Mouse (Mus musculus) hindbrain, embryonic 10.5 days (tissue): ENCODE data around the gene Ube2i. TPM values are rescaled to one million over a fixed set of nuclear protein-coding genes. Genes with fewer than 3 reads are reported as not detected.

Experiments used
- DNase-seq: peaks from one replicate; pipeline ENCODE4 v3.0.0-alpha.2; 2017; ENCODE audit warnings: low spot score
- H3K27ac ChIP-seq: fragments of 300-500 bp; sonication (generic); 2 replicates; pipeline ENCODE4 v1.5.1; 2016; ENCODE audit warnings: mild to moderate bottlenecking, moderate library complexity
- H3K27me3 ChIP-seq: fragments of 300-500 bp; sonication (generic); 2 replicates; pipeline ENCODE4 v1.6.1; 2016; ENCODE audit warnings: mild to moderate bottlenecking; ENCODE audit not compliant: poor library complexity, insufficient read depth, severe bottlenecking
- H3K36me3 ChIP-seq: fragments of 300-500 bp; sonication (generic); 2 replicates; pipeline ENCODE4 v1.6.1; 2016; ENCODE audit warnings: mild to moderate bottlenecking, moderate library complexity
- H3K4me1 ChIP-seq: fragments of 300-500 bp; sonication (generic); replicated peaks from 2 replicates; pipeline ENCODE4 v1.6.1; 2016; ENCODE audit warnings: mild to moderate bottlenecking
- H3K4me3 ChIP-seq: fragments of 300-500 bp; sonication (generic); 2 replicates; pipeline ENCODE4 v1.5.1; 2016; ENCODE audit warnings: mild to moderate bottlenecking, moderate library complexity
- H3K9me3 ChIP-seq: fragments of 300-500 bp; sonication (generic); 2 replicates; pipeline ENCODE4 v1.6.1; 2016; ENCODE audit warnings: mild to moderate bottlenecking, moderate library complexity
- WGBS: fragments of 180-500 bp; shearing (Covaris S2); methylation state at CpG from one replicate; pipeline ENCODE4 v1.1.7; 2016; 5-methylcytosine and 5-hydroxymethylcytosine counted together
- polyA plus RNA-seq: library from polyadenylated mRNA; unstranded; fragments of >200 nt; fragmentation: Nextera tagmentation; extraction: Ambion mirVana; gene quantifications from 2 replicates; pipeline ENCODE4 v1.2.1, GENCODE M21; 2016

Gene Ube2i
- polyA plus RNA-seq, result 862 and 894 TPM in 2 replicates

- Histone ChIP-seq H3K4me3 (peak within 1 kb of the TSS; percentile 96), H3K9me3 (no peaks in the 10 kb centered on the region), H3K4me1 (peaks cover 39% of the 10 kb centered on the region), H3K27ac (peak within 1 kb of the TSS; percentile 100), H3K27me3 (no peaks in the 10 kb centered on the region), H3K36me3 (peaks cover 23% of the 10 kb centered on the region)
- DNase-seq, result no peak
- 85% methylated on average over 9 of the region's 9 CpGs for WGBS
Measured at GRCm38 (mm10) chr17:25274571-25275346, at the start of gene Ube2i. Gene Ube2i, minus strand, starts transcription at chr17:25274622.

DNA sequence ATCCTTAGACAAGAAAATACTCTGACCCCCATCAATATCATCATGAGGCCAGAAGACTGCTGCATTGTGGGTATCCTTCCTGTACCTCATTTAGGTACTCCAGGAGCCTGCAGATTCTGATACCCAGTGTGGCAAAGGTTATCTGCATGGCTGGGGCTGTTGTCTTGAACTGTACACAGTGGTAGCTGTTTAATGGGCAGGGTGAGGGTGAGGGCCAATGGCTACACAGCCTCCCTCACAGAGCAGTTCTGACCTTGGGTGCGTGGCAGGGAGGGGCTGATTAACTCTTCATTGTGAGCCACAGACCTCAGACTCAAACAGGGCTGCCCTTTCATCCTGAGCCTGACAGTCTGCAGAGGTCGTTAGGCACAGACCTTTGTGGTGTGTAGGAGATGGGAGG, 48.5 kb upstream of the Ube2i start:
- no peaks in the 10 kb centered on the region for H3K36me3 ChIP-seq
- H3K4me3 ChIP-seq, result no peak overlapping the region
- H3K27ac ChIP-seq, result no peak overlapping the region
- H3K27me3 ChIP-seq, result peaks cover 2% of the 10 kb centered on the region; the same call in 1 of the 2 replicates
- no peaks in the 10 kb centered on the region for H3K9me3 ChIP-seq
- no peak for DNase-seq
- peaks cover 4% of the 10 kb centered on the region; the same call in 1 of the 2 replicates for H3K4me1 ChIP-seq
- 40% methylated on average over 2 of the region's 2 CpGs for WGBS

- Histone ChIP-seq H3K4me1 (peaks cover 4% of the 10 kb centered on the region; the same call in 1 of the 2 replicates), H3K27me3 (peaks cover 2% of the 10 kb centered on the region; the same call in 1 of the 2 replicates), H3K36me3 (no peaks in the 10 kb centered on the region), H3K27ac (no peak overlapping the region), H3K4me3 (no peak overlapping the region), H3K9me3 (no peaks in the 10 kb centered on the region)
- DNase-seq, result no peak
- 93% methylated on average over 8 of the region's 8 CpGs for WGBS
Measured at GRCm38 (mm10) chr17:25320819-25321218, 46.4 kb upstream of the Ube2i start.

GRCm38 (mm10) chr17:25318354-25318753, 43.9 kb upstream of the Ube2i start, which contains the start of gene Prss29:
Gene Prss29, plus strand, starts transcription at chr17:25318654.
- Histone ChIP-seq H3K27ac (no peak within 1 kb of the TSS), H3K4me1 (peaks cover 4% of the 10 kb centered on the region; the same call in 1 of the 2 replicates), H3K9me3 (no peaks in the 10 kb centered on the region), H3K27me3 (peaks cover 2% of the 10 kb centered on the region; the same call in 1 of the 2 replicates), H3K4me3 (no peak within 1 kb of the TSS), H3K36me3 (no peaks in the 10 kb centered on the region)
- DNase-seq, result no peak
- 77% methylated on average over 5 of the region's 5 CpGs for WGBS

DNA sequence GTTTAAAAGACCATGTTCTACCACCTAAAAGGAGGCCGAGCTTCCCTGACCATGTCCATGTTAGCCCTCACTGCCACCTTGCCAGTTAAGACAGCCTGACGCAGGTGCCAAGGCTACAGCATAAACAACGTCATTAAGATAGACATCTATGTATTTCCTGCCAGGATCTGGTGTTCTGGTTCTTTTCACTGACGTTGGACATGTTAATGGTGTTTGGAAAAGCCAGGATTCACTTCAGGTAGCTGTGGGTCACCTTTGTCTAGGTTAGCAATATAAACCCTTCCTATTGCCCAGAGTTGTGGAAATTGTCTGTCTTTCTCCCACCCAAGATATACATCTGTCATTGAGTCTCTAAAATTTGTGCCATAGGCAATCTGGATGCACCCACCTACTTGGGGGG, 33.9 kb upstream of the Ube2i start, which contains the start of gene Prss28:
Gene Prss28 (plus strand): TSS at position 301 of the 400 bp plus-strand sequence.
- Histone ChIP-seq H3K9me3 (no peaks in the 10 kb centered on the region), H3K4me3 (no peak within 1 kb of the TSS), H3K36me3 (no peaks in the 10 kb centered on the region), H3K27me3 (no peaks in the 10 kb centered on the region), H3K27ac (no peak within 1 kb of the TSS), H3K4me1 (no peaks in the 10 kb centered on the region)
- DNase-seq, result no peak
- WGBS, result 86% methylated on average over 4 of the region's 4 CpGs

DNA sequence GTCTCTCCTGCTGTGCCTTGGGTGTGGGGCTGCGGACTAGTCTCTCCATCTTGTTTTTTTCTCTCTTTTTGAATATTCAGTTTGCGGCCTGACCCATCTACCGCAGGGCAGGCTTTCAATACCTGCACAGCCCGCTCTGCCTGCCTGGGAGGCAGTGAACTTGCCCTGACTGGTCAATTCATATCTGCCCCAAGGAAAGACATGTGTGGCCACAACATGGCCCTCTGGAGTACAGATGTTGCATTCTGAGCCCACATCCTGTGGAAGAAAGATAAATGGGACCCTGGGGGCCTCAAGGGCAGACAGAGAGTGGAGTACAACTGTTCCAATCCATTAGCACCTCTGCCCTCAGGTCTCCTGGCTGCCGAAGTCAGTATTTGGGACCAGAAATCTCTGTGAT, 23.7 kb upstream of the Ube2i start, which contains the start of gene Prss34:
Gene Prss34 (plus strand): TSS at position 301 of the 400 bp plus-strand sequence.
- no peaks in the 10 kb centered on the region for H3K4me1 ChIP-seq

GRCm38 (mm10) chr17:25294111-25294510, 19.7 kb upstream of the Ube2i start:
- H3K4me3 ChIP-seq, result no peak overlapping the region
- H3K9me3 ChIP-seq, result no peaks in the 10 kb centered on the region
- 44% methylated on average over 1 of the region's 1 CpGs for WGBS
- no peaks in the 10 kb centered on the region for H3K27me3 ChIP-seq
- no peaks in the 10 kb centered on the region for H3K4me1 ChIP-seq
- H3K36me3 ChIP-seq, result no peaks in the 10 kb centered on the region
- DNase-seq, result no peak
- H3K27ac ChIP-seq, result no peak overlapping the region

More for the DNA sequence above, 23.7 kb upstream of the Ube2i start, which contains the start of gene Prss34:
- H3K27me3 ChIP-seq, result no peaks in the 10 kb centered on the region
- no peak within 1 kb of the TSS for H3K4me3 ChIP-seq
- DNase-seq, result no peak
- H3K27ac ChIP-seq, result no peak within 1 kb of the TSS
- 90% methylated on average over 5 of the region's 5 CpGs for WGBS
- no peaks in the 10 kb centered on the region for H3K36me3 ChIP-seq
- H3K9me3 ChIP-seq, result no peaks in the 10 kb centered on the region

DNA sequence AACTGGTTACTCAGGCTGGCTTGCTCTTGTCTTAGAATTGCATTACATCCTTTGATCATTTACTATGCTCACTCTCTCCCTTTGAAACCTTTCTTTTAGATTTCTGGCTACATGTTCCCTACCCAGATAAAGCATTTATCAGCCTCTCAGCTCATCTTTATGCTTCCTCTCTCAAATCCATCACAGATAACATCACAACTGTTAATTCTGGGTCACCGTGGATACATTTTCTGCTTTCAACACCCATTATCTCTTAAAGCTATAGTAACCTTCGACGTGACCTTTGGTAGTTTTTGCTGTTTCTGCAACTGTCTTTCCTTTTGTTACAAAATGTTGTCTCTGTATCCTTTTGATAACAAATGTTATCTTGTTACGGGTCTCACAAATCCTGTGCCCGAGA, 19.1 kb upstream of the Ube2i start:
- Histone ChIP-seq H3K27ac (no peak overlapping the region), H3K4me3 (no peak overlapping the region), H3K27me3 (no peaks in the 10 kb centered on the region), H3K36me3 (no peaks in the 10 kb centered on the region), H3K9me3 (no peaks in the 10 kb centered on the region), H3K4me1 (no peaks in the 10 kb centered on the region)
- WGBS, result 84% methylated on average over 5 of the region's 5 CpGs
- no peak for DNase-seq

- Histone ChIP-seq H3K4me3 (no peak overlapping the region), H3K9me3 (no peaks in the 10 kb centered on the region), H3K27me3 (no peaks in the 10 kb centered on the region), H3K4me1 (no peaks in the 10 kb centered on the region), H3K27ac (no peak overlapping the region), H3K36me3 (no peaks in the 10 kb centered on the region)
- 26% methylated on average over 4 of the region's 4 CpGs for WGBS
- no peak for DNase-seq
Measured at GRCm38 (mm10) chr17:25290411-25290810, 16.0 kb upstream of the Ube2i start.

GRCm38 (mm10) chr17:25288842-25289241, 14.4 kb upstream of the Ube2i start:
- Histone ChIP-seq H3K36me3 (no peaks in the 10 kb centered on the region), H3K4me3 (no peak overlapping the region), H3K27me3 (no peaks in the 10 kb centered on the region), H3K27ac (no peak overlapping the region), H3K9me3 (no peaks in the 10 kb centered on the region), H3K4me1 (no peaks in the 10 kb centered on the region)
- 24% methylated on average over 4 of the region's 4 CpGs for WGBS
- peak; percentile 45 for DNase-seq

- H3K27ac ChIP-seq, result no peak overlapping the region
- H3K9me3 ChIP-seq, result no peaks in the 10 kb centered on the region
- no peaks in the 10 kb centered on the region for H3K36me3 ChIP-seq
- WGBS, result 26% methylated on average over 3 of the region's 3 CpGs
- no peaks in the 10 kb centered on the region for H3K4me1 ChIP-seq
- no peak overlapping the region for H3K4me3 ChIP-seq
- DNase-seq, result peak; percentile 55
- H3K27me3 ChIP-seq, result no peaks in the 10 kb centered on the region
Measured at GRCm38 (mm10) chr17:25285033-25285432, 10.6 kb upstream of the Ube2i start.

- WGBS, result 49% methylated on average over 11 of the region's 11 CpGs
Measured at GRCm38 (mm10) chr17:25282133-25282532, 7.7 kb upstream of the Ube2i start.

GRCm38 (mm10) chr17:25275833-25276232, 1.4 kb upstream of the Ube2i start:
- DNase-seq, result no peak
- Histone ChIP-seq H3K36me3 (peaks cover 13% of the 10 kb centered on the region), H3K4me3 (no peak overlapping the region), H3K4me1 (peaks cover 28% of the 10 kb centered on the region), H3K27ac (no peak overlapping the region), H3K9me3 (no peaks in the 10 kb centered on the region), H3K27me3 (no peaks in the 10 kb centered on the region)
- 98% methylated on average over 3 of the region's 3 CpGs for WGBS

More at GRCm38 (mm10) chr17:25282133-25282532, 7.7 kb upstream of the Ube2i start:
- Histone ChIP-seq H3K27ac (no peak overlapping the region), H3K9me3 (no peaks in the 10 kb centered on the region), H3K36me3 (no peaks in the 10 kb centered on the region), H3K4me1 (no peaks in the 10 kb centered on the region), H3K27me3 (no peaks in the 10 kb centered on the region), H3K4me3 (no peak overlapping the region)
- no peak for DNase-seq
